Mouse (Mus musculus): ENCODE data around the gene Akap7.

- no peak for TF ChIP-seq CHD2 (IDR thresholded peaks at IDR 0.05; ENCODE audit: low read length)
- TF ChIP-seq TAL1 (IDR thresholded peaks at IDR 0.05; ENCODE audit: low read length), result no peak
- no peak for TF ChIP-seq TCF12 (IDR thresholded peaks at IDR 0.05; ENCODE audit: low read depth, low read length)
- TF ChIP-seq USF2 (IDR thresholded peaks at IDR 0.05; ENCODE audit: borderline replicate concordance in 1 of 2, insufficient read depth in 1 of 2, low read depth in 1 of 2, low read length in 2 of 2), result no peak
- no peak for TF ChIP-seq CTCF (IDR thresholded peaks at IDR 0.05 in 2 of 3, conservative IDR thresholded peaks at IDR 0.05 in 1 of 3; ENCODE audit: control insufficient read depth in 1 of 3, insufficient read depth in 1 of 3, low read depth in 2 of 3, low read length in 3 of 3, poor library complexity in 1 of 3, severe bottlenecking in 1 of 3)
- TF ChIP-seq USF1 (IDR thresholded peaks at IDR 0.05; ENCODE audit: low read depth, low read length), result no peak
- TF ChIP-seq E2F4 (IDR thresholded peaks at IDR 0.05; ENCODE audit: borderline replicate concordance, low read depth, low read length), result no peak
- TF ChIP-seq MEF2A (IDR thresholded peaks at IDR 0.05; ENCODE audit: extremely low read depth, insufficient replicate concordance, low read depth, low read length, poor library complexity, severe bottlenecking), result no peak
- no peak for TF ChIP-seq POLR2A (IDR thresholded peaks at IDR 0.05; ENCODE audit: control insufficient read depth in 1 of 2, insufficient read depth in 1 of 2, low read depth in 1 of 2, low read length in 2 of 2, poor library complexity in 1 of 2)
- TF ChIP-seq ELF1 (IDR thresholded peaks at IDR 0.05; ENCODE audit: low read depth, low read length), result no peak
- no peak for TF ChIP-seq ZNF384 (IDR thresholded peaks at IDR 0.05; ENCODE audit: low read depth, low read length)
- TF ChIP-seq CHD1 (IDR thresholded peaks at IDR 0.05; ENCODE audit: low read depth, low read length), result no peak
- no peak for TF ChIP-seq MAFK (IDR thresholded peaks at IDR 0.05; ENCODE audit: borderline replicate concordance, low read depth, low read length)
These were observed 109.1 kb downstream of the Akap7 start for GRCm38 (mm10) chr10:25198575-25198974.
